Mouse (Mus musculus): ENCODE data around the gene Ing1.
A peak's percentile ranks its signal among the peaks of the same experiment; 100 is the strongest.

Gene Ing1

DNA sequence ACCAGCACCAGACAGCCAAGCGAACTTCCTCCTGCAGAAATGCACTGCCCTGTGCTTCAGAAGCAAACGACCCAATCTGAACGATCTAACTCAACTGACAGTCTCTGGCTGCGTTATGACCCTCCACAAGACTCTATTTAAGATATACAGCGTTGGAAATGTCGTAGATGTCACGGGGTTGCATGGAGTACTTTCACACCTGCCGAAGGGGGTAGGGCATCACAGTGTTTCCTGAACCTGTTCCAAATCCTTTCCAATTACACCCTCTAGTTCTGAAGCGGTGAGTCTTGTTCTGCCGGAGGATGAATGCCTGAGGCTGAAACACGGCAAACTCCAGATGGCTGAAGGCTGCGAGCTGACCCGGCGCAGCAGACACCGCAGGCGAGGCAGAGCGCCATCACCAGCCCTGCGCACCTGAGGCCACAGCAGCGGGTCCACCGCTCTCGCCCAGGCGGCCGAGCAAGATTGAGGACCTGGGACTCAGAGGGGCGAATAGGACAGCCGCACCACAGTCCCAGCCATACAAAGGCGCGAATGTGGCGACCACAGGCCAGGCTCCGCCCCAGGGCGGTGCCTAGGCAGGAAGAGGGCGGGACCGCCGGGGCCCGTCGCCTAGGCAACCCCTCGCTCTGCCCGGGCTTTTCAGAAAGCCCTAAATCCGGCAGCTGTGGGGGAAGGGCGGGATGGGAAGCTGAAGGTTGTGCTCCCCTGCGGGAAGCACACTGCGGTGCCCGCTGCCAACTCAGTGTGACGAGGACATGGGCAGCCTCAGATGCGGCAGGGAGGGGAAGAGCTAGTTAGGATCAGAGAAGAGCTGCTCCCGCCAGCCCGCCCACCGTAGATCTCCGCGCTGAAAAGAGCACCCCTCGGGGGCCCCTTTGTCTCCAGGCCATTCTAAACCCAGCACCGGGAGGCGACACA, at the start of gene Ing1:
Gene Ing1 (plus strand): TSS at position 773 of the 921 bp plus-strand sequence.
- peak; percentile 95 for DNase-seq (ENCODE audit: low read depth, low spot score)

DNA sequence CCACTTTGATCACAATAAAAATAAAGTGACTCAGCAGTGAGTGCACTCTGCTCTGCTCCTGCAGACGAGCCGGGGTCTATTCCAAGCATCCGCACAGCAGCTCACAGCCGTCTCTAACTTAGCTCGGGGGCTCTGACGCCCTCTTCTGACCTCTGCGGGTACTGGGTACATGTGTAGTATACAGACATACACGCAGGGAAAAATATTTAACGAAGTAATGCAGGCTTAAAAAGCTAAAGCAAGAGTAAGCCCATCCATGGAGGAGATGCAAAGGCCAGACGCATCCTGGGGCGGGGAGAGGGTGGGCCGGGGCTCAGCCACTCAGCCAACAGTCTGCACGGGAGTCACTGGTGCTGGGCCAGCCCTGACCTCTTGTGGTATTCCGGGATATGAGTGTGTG, 49.3 kb upstream of the Ing1 start:
- DNase-seq (ENCODE audit: low read depth, low spot score): no peak

DNA sequence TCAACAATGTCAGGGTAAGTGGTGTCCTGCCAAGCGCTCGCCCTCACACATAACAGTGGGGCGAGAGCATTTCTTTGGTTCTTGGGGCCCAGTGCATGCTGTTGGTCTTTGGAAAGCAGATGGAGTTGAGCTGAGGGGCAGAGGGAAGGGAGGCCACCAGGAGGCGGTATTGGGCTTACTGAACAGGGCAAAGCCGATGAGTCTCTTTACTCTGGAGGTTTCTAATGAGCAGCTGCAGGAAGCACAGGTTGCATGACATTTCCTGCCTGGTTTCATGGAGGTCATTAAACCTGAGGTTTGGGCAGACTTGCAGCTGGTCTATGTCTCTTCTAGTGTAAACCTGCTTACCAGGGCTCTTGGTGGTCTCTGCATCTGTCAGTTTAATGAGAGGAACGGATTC, 48.6 kb upstream of the Ing1 start:
- DNase-seq (ENCODE audit: low read depth, low spot score): no peak

DNA sequence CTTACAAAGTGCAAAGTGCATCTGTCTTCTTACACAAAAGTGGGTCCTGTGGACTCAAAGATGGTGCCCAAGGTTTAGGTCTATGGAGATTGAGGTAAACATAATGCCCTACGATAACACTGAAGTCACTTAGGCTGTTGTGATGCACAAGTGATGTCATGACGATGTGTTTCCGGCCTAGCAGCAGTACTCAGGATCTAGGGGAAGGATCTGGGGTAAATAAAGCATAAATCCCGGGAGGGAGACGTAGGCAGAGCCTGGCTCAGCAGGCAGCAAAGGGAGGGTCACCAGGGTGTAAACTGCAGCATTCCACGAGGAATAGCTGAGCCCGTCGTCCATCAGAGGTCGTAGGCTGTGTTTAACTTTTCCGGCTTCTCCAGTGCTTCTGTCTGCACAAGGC, 46.5 kb upstream of the Ing1 start:
- no peak for DNase-seq (ENCODE audit: low read depth, low spot score)

DNA sequence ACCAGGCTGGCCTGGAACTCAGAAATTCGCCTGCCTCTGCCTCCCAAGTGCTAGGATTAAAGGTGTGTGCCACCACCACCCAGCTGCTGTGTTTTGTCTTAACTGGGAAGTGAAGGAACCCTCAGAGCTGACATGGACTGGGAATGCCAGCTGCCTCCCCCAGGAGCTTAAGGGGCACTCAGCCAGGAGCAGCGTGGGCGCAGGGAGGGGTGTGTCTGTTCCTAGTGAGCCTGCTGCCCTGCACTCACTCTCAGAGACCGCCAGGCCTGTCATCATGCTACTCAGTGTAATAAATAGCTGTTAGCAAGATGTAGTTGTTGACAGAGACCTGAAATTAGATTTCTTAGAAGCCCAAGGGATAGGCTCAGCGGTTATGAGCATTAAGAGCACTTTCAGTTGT, 44.4 kb upstream of the Ing1 start:
- no peak for DNase-seq (ENCODE audit: low read depth, low spot score)

DNA sequence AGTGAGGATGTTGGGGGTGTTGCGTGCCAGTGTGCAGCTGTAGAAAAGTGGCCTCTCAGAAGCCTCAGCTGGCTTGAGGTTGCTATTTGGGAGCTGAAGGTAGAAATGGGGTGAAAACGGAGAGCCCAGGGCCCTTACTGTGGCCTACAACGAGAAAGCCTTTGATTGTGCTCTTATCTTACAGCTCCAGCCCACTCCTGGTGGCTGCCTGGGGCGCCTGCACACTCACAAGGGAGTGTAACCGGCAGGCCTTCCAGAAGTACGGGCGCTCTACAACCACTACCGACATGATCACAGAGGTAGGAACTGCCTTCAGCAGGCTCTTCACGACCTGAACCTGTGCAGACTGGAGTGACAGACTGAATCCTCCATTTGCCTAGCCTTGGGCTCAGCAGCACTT, 42.7 kb upstream of the Ing1 start:
- DNase-seq (ENCODE audit: low read depth, low spot score): no peak

DNA sequence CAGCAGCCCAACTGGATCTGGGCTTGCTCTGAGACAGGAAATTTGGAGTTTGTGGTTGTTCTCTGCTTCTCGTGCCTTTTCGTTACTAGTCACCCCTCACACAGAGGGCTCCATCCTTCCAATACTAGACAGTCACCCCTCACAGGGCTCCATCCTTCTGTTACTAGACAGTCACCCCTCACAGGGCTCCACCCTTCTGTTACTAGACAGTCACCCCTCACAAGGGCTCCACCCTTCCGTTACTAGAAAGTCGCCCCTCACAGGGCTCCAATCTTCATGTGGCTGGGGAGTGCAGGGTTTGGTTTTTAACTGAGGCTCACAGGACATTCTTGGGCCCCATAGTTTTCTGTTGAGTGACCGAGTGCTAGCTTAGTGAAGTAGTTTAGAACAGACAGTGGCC, 42.1 kb upstream of the Ing1 start:
- no peak for DNase-seq (ENCODE audit: low read depth, low spot score)

DNA sequence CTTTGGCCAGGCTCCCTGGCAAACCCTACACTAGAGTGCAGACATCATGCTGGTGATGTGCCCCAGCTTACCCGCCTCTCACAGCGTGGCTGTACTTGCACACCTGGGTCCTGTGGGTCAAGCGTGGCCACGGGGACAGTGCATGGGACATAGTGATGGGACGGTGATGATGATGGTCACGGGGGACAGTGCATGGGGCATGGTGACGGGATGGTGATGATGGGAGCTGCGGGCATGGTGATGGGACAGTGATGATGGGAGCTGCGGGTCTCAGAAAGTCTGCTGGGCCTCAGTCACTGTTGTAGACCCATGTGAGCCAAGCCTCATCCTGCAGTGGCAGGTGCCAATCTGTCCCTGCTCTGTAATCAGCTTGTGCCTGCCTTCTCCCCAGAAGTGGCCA, 39.1 kb upstream of the Ing1 start:
- no peak for DNase-seq (ENCODE audit: low read depth, low spot score)

DNA sequence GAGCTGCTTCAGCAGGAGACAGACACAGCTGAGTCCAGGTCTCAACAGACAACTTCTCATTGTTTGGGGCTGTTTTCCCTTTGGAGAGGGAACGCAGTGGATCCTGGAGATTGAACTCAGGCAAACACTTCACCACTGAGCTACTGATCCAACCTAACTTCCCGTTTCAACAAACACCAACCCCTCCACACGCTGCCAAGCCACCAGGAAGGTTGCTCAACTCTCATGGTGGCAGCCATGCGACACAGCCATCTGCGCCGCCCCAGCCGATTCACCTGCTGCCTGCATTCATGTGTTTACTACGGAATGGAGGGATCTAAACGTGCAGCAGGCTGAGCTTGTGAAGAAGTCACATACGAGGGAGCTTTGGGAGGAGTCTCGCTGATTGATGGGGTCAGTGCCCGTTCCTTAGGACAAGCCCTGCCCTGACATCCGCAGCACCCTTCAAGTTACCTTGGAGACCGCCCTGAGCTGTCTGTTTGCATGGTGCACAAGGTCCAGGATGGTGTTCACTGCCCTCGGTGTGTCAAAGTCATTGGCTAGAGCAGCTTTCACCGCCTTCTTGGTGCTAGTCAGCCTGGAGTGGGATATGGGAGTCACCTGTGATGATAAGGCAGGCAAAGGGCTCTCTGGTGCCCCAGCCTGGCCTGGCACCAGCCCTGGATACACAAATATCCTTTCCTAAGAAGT, 37.9 kb upstream of the Ing1 start:
- DNase-seq (ENCODE audit: low read depth, low spot score): no peak

DNA sequence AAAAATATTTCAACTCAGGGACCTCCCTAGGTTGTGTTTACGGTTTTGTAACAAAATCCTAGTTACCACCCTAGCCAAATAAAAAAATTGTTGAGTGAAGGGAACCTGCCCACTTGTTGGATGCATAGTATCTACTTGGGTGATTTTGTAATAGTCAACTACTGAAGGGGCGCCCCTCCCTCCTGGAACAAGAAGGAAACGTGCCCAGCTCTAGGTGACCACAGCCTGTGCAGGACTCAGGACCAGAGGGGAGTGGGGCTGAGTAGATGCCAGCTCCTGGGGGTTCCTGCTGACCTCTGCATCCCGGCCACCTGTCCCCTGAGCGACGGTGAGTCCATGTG, 37.3 kb upstream of the Ing1 start:
- DNase-seq (ENCODE audit: low read depth, low spot score): no peak

DNA sequence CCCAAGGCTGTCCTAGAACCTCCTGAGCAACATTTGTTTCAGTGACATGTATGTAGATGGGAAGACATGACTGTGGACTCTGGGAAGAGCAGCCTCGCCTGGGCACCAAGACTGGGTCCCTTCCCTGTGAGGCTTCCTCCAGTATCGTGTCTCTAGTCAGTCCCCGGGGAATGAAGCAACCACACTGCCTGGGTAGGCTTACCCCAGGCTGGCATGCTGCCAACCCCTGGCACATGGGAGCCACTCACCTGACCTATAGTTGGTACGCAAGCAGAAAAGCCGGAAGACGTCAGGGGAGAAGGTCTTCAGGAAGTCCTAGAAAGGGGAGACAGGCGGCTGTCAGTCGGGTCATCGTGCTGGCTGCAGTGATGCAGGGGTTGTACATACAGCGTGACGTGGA, 36.7 kb upstream of the Ing1 start:
- DNase-seq (ENCODE audit: low read depth, low spot score): no peak

DNA sequence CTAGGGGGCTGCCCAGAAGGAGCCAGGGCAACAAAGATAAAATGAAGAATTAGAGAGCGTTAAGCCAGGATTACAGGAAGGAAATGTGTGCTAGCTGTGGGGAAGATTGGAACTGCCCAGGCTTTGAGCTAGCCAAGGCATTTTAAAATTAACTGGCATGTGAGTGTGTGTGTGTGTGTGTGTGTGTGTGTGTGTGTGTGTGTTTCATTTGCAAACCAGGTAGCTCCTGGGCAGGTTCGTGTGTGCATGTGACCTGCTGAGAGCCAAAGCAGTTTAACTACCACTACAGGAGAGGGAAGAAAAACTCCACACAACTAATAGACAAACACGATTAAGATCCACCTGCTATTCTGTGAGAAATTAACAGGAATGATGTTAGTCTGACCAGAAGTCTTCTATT, 32.0 kb upstream of the Ing1 start:
- DNase-seq (ENCODE audit: low read depth, low spot score): no peak

DNA sequence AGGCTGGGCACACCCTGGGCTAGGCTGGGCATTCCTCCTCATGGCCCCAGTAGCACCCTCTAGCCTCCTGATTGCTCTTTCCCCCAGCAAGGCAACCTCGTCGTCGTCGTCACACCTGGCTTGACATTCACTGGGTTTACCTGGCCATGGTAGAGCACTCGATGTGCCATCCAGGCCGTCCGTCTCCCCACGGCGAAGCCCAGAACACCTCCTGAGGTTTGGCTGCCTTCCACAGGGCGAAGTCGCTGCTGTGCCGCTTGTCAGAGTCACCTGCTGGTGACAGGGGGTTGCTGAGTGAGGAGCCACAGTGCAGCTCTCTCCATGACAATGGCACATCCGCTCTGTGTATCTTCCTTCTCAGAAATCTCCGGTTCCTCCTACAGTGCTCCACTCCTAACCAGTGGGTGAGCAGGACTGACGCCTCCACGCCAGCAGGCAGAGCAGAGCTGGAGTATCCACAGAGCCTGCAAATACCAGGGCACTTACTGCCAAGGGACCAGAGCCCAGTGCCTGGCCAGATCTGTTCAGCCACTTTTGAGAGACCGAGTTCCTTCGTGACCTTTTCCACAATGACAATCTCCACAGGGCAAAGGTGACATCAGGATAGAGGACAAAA, 25.1 kb upstream of the Ing1 start:
- no peak for DNase-seq (ENCODE audit: low read depth, low spot score)

DNA sequence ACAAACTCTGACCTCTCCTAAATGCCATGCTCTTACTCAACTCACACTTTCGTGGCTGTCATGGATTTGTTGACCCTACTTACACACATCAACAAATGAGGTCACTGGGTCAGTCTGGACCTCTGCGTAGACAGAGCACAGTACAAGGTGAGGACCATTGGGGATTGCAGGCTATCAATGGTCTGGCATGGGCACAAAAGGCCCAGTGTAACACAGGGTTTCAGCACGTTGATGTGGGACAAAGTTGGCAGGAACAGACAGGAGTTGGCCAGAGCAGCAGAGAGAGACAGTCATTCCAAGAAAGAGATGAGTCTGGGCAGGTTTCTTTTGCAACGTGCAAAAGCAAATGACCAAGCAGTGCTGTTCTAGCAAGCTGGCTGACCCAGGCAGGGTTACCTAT, 24.5 kb upstream of the Ing1 start:
- no peak for DNase-seq (ENCODE audit: low read depth, low spot score)

DNA sequence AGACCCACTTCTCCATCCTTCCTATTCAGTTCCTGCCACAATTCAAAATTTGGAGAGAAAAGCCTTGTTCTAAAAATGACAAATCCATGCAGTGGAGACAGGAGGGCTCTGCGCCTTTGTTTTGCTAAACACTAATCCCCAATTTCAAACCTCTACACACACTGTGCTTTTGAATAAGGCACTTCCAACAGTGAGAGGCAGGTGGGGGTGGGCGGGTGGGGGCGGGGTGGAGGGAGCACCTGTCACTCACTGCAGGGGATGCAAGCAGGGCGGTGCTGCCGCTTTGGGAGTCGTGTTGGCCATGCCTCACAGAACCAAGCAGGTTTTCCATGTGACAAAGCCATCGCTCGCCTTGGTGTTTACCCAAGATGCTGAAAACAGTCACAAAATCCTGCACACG, 20.9 kb upstream of the Ing1 start:
- no peak for DNase-seq (ENCODE audit: low read depth, low spot score)

DNA sequence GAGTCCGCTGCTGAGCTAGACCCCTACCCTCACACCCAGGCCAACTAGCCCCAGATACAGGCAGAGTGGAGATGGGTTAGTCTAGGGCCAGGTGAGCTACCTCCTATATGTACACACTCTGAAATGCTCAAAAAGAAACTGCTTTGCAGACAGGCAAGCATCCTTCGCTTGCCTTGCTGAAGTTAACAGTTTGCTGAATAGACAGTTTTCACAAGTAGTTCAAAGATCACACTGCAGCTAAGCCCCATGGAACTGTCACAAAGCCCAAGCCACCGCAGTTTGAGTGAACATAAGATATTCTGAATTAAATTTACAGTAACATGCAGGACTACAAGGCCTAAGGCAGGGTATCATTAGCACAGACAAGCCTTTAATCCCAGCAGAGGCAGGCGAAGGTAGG, 16.3 kb upstream of the Ing1 start:
- DNase-seq (ENCODE audit: low read depth, low spot score): no peak

DNA sequence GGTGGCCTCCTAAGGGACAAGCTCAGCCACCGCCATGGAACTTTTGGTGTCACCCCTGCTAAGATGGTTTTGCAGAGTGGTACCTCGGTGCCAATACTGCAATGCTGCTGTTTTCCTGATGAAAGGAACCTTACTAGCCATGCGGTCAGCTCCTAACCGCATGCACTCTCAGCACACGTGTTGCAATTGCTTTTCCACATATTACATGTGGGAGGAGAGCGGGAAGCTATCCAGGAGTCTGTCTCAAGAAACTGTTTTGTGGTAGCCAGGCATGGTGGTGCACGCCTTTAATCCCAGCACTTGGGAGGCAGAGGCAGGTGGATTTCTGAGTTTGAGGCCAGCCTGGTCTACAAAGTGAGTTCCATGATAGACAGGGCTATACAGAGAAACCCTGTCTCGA, 15.2 kb upstream of the Ing1 start:
- no peak for DNase-seq (ENCODE audit: low read depth, low spot score)

DNA sequence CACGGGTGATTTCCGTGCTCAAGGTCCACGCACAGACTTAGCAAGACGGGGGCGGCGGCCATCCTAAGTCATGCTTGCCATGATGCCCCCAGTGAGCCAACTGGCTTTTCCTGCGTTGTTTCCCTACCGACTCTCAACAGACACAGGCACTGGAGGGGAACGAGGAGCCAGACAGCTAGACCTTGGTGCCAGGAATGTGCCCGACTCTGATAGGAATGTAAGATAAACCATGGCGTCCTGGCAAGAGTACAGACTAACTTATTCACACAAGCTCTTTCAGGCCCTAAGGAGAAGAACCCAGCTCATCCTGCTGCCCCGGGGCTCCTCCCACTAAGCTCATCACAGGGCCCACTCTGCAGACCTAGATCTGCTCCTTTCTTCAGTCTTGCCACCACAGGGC, 13.3 kb upstream of the Ing1 start:
- no peak for DNase-seq (ENCODE audit: low read depth, low spot score)

DNA sequence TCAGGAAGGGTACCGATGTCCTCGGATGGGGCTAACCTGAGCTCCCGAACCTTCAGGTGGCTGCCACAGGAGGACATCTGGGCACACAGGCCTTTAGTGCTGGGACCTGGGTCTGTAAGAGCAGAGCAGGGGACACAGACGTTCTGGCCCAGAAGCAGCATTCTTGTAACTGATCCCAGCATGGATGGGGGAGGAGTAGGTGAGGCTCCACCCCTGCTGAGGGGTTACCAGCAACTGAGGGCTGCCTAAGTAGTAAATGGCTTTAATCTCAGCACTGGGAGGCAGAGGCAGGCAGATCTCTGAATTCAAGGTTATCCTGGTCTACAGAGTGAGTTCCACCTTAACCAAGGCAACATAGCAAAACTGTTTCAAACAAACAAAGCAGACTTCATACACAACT, 12.5 kb upstream of the Ing1 start:
- no peak for DNase-seq (ENCODE audit: low read depth, low spot score)

DNA sequence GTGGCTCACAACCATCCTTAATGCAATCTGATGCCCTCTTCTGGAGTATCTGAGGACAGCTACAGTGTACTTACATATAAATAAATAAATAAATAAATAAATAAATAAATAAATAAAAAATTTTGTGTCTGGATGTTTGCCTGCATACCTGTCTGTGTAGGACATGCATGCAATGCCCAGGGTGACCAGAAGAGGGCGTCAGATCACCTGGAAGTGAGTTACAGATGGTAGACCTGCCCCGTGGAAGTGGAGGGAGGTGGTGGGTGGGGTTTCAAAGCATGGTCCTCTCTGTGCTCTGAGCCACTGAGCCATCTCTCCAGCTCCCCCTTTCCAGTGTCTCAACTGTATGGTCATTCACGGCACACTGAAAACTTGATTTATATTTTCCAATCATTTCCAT, 11.0 kb upstream of the Ing1 start:
- DNase-seq (ENCODE audit: low read depth, low spot score): peak; percentile 33

DNA sequence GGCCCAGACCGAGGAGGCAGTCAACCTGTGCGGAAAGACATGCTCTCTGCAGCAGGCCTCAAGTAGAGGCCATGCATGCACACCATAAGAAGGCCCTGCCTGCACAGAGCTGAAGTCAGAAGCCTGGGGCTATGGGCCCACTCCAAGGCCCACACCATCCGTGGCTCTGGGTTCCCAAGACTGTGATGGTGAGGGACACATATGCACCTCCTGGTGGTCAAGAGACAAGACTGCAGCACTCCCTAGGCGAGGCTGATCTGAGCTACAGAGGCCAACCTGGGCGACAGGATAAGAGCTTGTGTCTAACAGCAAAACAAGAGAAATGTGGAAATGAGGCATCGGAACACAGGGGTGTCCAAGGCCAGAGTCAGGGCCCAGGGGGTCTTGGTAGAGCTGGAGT, 8.3 kb upstream of the Ing1 start:
- no peak for DNase-seq (ENCODE audit: low read depth, low spot score)

DNA sequence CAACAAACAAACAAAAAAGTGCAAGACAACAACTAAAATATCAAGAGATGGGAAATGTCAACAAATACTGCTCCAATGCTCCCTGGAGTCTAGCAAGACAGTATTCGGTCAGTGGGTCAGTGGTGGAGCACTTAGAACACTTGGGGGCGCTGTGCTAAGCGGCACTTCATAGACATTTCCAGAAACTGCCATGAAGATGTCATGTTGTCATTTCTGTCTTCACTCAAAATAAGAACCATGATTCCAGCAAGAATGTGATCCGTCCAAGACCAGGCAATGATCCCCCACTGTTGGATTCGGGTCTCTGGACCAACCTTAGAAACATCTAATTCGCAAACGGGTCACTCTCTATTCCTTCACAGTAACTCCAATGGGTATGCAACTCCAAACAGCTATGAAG, 5.7 kb upstream of the Ing1 start:
- peak; percentile 21 for DNase-seq (ENCODE audit: low read depth, low spot score)

Data from retina, postnatal 7 days (tissue).